Mouse (Mus musculus) adrenal gland, adult (tissue): ENCODE results near the gene Mettl7a2.
A peak's percentile ranks its signal among the peaks of the same experiment; 100 is the strongest.
"Not testable (repeated sequence)": the region's sequence is repeated elsewhere in the genome, so short reads cannot be mapped to it uniquely, and the experiment has no call there.

Experiments
- DNase-seq, 2 experiments: peaks; one replicate each; pipeline ENCODE4 v3.0.0; 2022 to 2023; ENCODE audit warnings: low spot score in 1 of 2; ENCODE audit not compliant: inconsistent age in 2 of 2

The Mettl7a2 gene

DNA sequence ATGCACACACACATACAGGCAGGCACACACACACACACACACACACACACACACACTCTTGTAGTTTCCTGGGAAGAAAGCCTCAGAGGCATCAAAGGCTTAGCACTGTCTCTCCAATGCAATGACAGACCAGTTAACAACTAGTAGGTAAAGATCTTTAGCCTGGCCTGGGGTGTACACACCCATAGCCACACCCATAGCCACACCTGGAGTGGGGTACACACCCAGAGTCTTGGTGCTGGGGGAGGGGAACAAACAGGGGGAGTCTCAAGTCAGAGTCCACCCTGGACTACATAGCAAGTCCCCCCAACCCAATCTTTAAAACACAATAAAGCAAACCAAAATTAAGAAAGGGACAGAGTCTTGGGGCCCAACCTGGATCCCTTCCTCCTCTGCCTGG, 15.7 kb upstream of the Mettl7a2 start:
- DNase-seq, result not testable (repeated sequence)

DNA sequence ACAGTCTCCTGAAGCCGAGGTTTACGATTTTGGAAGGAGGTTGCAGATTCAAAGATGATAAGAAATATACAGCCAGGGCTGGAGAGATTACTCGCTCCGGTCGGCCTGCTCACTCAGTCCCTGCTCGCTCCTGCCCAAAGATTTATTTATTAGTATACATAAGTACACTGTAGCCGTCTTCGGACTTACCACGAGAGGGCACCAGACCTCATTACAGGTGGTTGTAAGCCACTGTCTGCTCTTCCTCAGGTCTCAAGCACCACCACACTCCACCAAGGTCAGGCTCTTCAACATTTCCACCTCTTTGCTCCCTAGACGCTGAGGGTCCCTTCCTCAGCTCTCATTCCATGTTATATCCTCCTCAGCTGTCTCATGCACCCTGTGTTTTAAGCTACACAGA, 15.2 kb upstream of the Mettl7a2 start:
- DNase-seq, result peak; percentile 55 to 78

- DNase-seq, result not testable (repeated sequence)
These were observed 11.6 kb upstream of the Mettl7a2 start for GRCm38 (mm10) chr15:100341314-100341980.

DNA sequence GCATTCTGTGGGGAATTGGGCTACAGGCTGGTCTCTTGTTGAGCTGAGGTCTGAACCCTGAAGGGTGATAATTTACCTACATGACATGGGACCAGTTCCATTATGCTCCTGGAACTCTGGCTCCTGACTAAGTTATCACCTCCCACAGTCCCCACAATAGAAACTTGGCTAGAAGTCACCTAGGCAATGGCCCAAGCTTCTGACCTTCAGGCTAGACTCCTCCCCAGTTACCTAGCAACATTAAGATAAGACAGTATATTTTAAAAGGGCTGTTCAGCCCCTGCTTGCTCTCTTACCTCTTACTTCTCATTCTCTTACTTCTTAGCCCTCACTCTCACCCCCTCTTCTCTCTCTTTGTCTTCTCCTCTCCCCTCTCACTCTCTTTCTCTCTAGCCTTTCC, 7.5 kb upstream of the Mettl7a2 start:
- DNase-seq, result peak in 1 of 2 experiments; percentile 58

GRCm38 (mm10) chr15:100346761-100347160, 6.2 kb upstream of the Mettl7a2 start:
- no peak for DNase-seq

- DNase-seq, result no peak
These were observed 3.5 kb upstream of the Mettl7a2 start for GRCm38 (mm10) chr15:100349496-100349895.

- DNase-seq, result no peak
These were observed 1.4 kb upstream of the Mettl7a2 start for GRCm38 (mm10) chr15:100351501-100352060.

GRCm38 (mm10) chr15:100353399-100353798, 399 bp downstream of the Mettl7a2 start:
- not testable (repeated sequence) for DNase-seq

- no peak for DNase-seq
These were observed 2.9 kb downstream of the Mettl7a2 start for GRCm38 (mm10) chr15:100355876-100356275.

DNA sequence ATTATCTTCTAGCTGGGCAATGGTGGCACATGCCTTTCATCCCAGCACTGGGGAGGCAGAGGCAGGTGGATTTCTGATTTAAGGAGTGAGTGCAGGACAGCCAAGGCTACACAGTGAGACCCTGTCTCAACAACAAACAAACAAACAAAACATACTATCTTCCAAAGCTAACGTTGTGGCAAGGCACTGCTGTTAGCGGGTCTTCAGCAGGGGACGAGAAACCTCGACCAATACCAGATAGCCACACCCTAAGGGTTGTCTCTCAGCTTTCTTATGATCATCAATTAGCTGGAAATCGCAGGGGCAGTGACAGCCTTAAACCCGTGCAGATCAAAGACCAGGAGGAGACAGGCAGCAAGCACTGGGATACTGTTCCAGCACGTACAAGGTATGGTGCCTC, 11.2 kb downstream of the Mettl7a2 start, which contains the start of gene Higd1c:
TSS of gene Higd1c (plus strand) at position 301 of the 400 bp plus-strand sequence.
- DNase-seq, result no peak

DNA sequence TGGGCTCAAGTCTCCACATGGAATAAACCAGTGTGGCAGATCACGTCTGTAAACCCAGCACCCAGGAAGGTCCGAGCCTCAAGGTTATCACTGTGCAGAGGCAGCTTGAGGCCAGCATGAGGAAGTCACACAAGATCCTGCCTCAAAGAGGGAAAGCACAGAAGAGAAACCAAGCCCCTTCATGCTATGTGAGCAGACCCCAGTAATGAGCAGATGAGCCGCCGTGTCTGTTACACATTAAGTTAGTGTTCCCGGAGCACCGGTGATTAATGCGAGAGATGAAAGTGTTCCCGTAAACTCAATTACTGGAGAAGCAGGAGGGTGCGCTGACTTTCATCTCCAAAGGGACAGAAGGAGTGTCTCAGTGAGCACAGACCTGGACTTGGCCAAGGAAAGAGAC, 13.0 kb downstream of the Mettl7a2 start:
- DNase-seq, result not testable (repeated sequence)

- DNase-seq, result no peak
These were observed 14.1 kb downstream of the Mettl7a2 start for GRCm38 (mm10) chr15:100367119-100367518.

- DNase-seq, result peak; percentile 56 to 83
These were observed 22.1 kb downstream of the Mettl7a2 start for GRCm38 (mm10) chr15:100375066-100375465.

- DNase-seq, result peak in 1 of 2 experiments; percentile 59
These were observed 25.0 kb downstream of the Mettl7a2 start for GRCm38 (mm10) chr15:100377847-100378505.

DNA sequence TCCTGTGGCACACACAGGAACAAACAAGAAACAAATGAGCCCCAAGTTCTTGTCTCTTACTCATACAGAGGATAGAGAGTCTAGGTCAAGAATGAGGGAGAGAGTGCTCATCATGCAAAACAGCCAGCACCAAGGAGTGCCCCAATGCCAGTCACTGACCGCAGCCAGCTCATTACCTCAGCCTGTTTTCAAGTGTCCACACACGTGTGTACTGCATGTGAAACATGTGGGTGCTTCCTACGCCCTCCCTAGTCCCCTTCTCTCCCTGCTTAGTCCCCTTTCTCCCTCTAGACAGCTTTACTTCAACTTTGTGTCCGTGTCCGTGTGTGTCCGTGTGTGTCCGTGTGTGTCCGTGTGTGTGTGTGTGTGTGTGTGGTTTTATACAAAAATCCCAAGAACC, 26.7 kb downstream of the Mettl7a2 start:
- no peak for DNase-seq

DNA sequence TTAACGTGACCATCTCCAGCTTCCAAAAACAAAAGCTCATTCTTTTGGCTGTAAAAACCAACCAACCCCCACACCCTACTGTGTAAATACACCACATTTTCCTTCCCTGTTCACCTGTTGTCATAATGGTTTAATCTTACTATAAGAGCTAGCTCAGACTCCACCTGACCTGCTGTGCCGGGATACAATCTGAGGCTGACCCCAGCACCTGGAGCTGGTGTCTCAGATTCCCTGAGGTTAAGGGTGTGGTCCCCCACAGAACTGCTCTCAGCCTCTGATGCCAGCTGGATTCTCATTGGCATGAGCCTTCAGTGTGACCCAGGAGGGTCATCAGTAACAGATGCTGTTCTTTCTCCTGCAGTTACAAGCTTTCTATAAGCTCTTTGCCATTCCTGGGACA, 27.1 kb downstream of the Mettl7a2 start:
- no peak for DNase-seq

- no peak for DNase-seq
These were observed 32.7 kb downstream of the Mettl7a2 start for GRCm38 (mm10) chr15:100385705-100386104.

GRCm38 (mm10) chr15:100387544-100388223, 34.7 kb downstream of the Mettl7a2 start:
- DNase-seq, result no peak

DNA sequence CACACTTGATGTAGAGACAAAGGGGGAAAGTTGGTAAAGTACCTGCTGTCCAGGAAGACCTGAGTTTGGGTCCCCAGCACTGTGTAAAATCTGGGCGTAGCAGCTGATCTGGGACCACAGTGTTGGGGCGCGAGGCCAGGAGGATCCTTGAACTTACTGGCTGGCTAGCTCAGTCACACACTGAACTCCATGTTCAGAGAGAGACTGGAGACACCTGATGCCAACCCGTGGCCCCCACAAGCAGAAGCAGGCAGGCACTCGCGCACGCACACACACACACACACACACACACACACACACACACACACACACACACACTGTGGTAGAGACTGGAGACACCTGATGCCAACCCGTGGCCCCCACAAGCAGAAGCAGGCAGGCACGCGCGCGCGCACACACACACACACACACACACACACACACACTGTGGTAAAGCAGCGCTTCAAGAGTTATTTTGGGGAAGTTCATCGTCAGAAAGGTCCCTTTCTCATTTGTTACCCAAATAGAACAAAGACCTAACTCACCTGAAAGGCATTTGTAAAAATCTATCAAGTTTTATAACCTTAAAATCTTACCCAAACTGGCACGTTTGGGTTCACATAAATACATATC, 35.3 kb downstream of the Mettl7a2 start:
- no peak for DNase-seq

- peak; percentile 66 to 72 for DNase-seq
These were observed 35.9 kb downstream of the Mettl7a2 start for GRCm38 (mm10) chr15:100388886-100389285.

DNA sequence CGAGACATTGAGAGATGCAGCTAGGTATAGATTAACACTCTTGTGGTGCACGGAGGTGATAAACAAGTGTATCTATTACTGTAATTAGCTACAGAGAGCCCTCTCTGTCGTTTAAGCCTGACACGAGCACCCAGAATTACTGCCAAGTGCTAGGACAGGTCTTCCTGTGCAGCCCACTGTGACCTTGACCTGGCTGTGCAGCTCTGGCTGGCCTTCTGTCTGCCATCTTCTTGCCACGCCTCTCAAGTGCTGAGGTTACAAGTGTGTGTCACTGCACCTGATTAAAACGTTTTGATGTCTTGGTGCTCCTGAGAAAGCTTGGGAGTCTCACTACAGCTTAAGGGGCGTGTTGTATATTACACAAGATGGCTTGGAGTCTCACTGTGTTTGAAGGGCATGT, 38.1 kb downstream of the Mettl7a2 start:
- DNase-seq, result peak in 1 of 2 experiments; percentile 54
